Mouse (Mus musculus): ENCODE data around the gene Mapk3.
A peak's percentile ranks its signal among the peaks of the same experiment; 100 is the strongest.

DNA sequence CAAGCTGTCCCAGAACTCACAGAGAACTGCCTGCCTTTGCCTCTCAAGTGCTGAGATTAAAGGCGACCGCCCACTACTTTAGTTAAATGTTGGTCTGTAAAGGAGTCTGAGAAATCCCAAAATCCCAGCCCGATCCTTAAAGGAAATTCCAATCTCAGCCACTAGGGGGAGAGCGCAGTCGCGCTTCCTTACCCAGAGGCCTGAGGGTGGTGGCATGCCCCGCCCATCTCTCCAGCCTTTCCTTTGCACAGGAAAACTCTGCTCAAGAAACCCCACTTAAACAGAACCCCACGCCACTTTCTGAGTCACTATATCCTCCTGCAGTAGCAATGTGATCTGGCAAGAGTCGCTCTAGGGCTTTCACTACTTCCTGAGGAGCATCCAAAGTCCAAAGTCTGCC is 4.5 kb upstream of the Mapk3 start:
- no peak for TF ChIP-seq POLR2A (IDR thresholded peaks at IDR 0.05; ENCODE audit: control insufficient read depth in 1 of 2, insufficient read depth in 1 of 2, low read depth in 1 of 2, low read length in 2 of 2, poor library complexity in 1 of 2)
- TF ChIP-seq MAX (IDR thresholded peaks at IDR 0.05; ENCODE audit: low read length), result no peak
- TF ChIP-seq ZMIZ1 (IDR thresholded peaks at IDR 0.05; ENCODE audit: low read depth, low read length), result no peak
- TF ChIP-seq POLR2AphosphoS2 (IDR thresholded peaks at IDR 0.05; ENCODE audit: low read length), result no peak
- no peak for TF ChIP-seq MXI1 (IDR thresholded peaks at IDR 0.05; ENCODE audit: low read depth, low read length)
- TF ChIP-seq ZC3H11A (IDR thresholded peaks at IDR 0.05; ENCODE audit: low read depth, low read length), result peak; percentile 35; the same call in 1 of the 2 replicates
- no peak for TF ChIP-seq GATA1 (IDR thresholded peaks at IDR 0.05; ENCODE audit: low read depth, low read length)
- TF ChIP-seq MAZ (IDR thresholded peaks at IDR 0.05; ENCODE audit: low read depth, low read length), result peak; percentile 53; the same call in 1 of the 2 replicates
- no peak for TF ChIP-seq EP300 (IDR thresholded peaks at IDR 0.05; ENCODE audit: low read depth in 1 of 2, low read length in 2 of 2)
- TF ChIP-seq MEF2A (IDR thresholded peaks at IDR 0.05; ENCODE audit: extremely low read depth, insufficient replicate concordance, low read depth, low read length, poor library complexity, severe bottlenecking), result no peak
- peak; percentile 31; the same call in 1 of the 2 replicates for TF ChIP-seq SIN3A (IDR thresholded peaks at IDR 0.05; ENCODE audit: low read length)
- no peak for TF ChIP-seq POLR2AphosphoS5 (IDR thresholded peaks at IDR 0.05; ENCODE audit: borderline replicate concordance, low read depth, low read length)
- TF ChIP-seq USF2 (IDR thresholded peaks at IDR 0.05; ENCODE audit: borderline replicate concordance in 1 of 2, insufficient read depth in 1 of 2, low read depth in 1 of 2, low read length in 2 of 2), result no peak

Data from MEL (cell line).